Mouse (Mus musculus) large intestine, adult 2 months (tissue): Measurements from ENCODE around the gene Limd1. TPM values are rescaled to one million over a fixed set of nuclear protein-coding genes. Genes with fewer than 3 reads are reported as not detected.
"Not testable (repeated sequence)": the region's sequence is repeated elsewhere in the genome, so short reads cannot be mapped to it uniquely, and the experiment has no call there.

Experiments
- DNase-seq: peaks from one replicate; pipeline ENCODE4 v3.0.0-alpha.2; 2012; ENCODE audit warnings: low read depth, low spot score
- WGBS: fragments of 180-500 bp; shearing (Covaris S2); methylation state at CpG from one replicate; pipeline ENCODE4 v1.1.7; 2018; 5-methylcytosine and 5-hydroxymethylcytosine counted together
- polyA plus RNA-seq: library from polyadenylated mRNA; depleted of rRNA; stranded (reverse); fragments of >200 nt; gene quantifications from 2 replicates; pipeline ENCODE4 v1.2.3, GENCODE M21; 2012; rRNA removed

Limd1 gene
- polyA plus RNA-seq, result 57.6 and 90.0 TPM in 2 replicates

GRCm38 (mm10) chr9:123478586-123479195 is at the start of gene Limd1:
Gene Limd1, plus strand, starts transcription at chr9:123478706.
- WGBS, result under 1% methylated on average over 45 of the region's 57 CpGs
- DNase-seq, result peak; percentile 19

DNA sequence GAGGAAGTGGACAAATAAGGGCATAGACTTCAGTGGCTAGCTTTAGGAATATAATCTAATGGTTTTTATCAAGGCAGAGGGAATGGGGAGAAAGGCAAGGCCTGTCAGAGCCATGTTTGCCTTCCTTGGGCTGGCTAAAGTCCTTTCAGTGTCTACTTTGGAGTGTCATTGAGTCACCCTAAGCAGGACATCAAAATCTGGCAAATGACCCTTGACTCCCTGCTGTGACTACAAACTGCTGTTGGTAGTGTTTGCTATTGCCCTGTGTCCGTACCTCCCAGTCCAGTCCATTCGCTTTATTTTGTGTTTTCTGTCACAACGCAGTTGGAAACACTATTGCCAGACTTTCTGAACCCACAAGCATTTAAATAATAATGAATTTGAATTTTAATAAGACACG is 48.6 kb upstream of the Limd1 start:
- 96% methylated on average over 4 of the region's 4 CpGs for WGBS
- no peak for DNase-seq

GRCm38 (mm10) chr9:123430973-123431372 is 47.5 kb upstream of the Limd1 start:
- DNase-seq, result no peak

DNA sequence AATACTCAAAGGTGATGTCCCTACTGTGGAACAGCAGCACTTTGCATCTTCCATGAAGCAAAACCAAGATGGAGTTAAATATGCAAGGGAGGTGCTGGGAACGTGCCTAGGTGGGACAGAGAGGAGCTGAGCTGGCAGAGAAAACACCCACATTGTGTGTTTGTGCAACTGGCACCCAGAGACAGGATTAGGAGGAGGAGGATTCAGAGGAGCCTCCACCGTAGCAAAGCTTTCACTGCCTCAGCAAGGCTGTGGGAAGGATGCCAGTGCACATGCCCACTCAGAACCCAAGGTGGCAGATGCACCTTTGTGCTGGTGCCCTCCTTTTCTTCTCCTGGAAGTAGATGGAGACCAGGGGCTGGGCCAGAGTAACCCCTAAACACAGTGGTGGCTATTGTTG is 40.3 kb upstream of the Limd1 start:
- WGBS, result 65% methylated on average over 2 of the region's 2 CpGs

GRCm38 (mm10) chr9:123440230-123441058 is 38.1 kb upstream of the Limd1 start:
- DNase-seq, result no peak
- WGBS, result 66% methylated on average over 5 of the region's 5 CpGs

More for the DNA sequence above, 40.3 kb upstream of the Limd1 start:
- DNase-seq, result no peak

DNA sequence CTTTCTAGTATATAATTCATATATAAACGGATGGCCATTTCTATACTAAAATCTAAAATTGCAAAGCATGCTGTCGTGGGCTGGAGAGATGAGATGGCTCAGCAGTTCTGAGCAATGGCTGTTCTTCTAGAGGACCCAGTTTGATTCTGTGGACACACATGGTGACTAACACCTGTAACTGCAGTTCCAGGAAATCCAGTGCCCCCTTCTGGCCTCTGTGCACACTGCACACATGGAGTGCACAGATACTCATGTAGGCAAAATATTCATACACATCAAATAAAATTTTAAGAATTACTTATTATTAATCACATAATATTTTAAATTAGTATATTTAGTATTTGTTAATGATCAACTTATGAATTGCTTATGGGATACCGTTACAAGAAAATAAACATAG is 31.4 kb upstream of the Limd1 start:
- WGBS, result over 99% methylated on average over 3 of the region's 3 CpGs
- not testable (repeated sequence) for DNase-seq

- DNase-seq, result no peak
Observed at GRCm38 (mm10) chr9:123448594-123448993, 29.9 kb upstream of the Limd1 start.

DNA sequence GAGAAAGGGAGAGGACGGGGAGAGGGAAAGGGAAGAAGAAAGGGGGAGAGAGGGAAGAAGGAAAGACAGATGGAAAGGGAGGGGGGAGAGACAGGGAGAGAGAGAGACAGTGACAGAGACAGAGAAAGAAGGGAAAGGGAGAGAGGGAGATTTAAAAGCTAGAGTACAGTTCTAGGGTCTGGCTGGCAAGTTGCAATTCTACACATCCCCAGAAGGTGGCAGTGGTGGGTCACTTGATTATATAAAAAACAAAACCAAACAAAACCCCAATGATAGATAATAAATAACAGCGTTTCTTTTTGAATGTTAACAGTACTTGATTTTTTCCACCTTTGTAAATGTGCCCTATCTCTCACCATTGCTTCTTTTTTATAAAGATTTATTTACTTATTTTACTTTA is 28.3 kb upstream of the Limd1 start:
- peak; percentile 16 for DNase-seq
- WGBS, result 35% methylated on average over 2 of the region's 2 CpGs

DNA sequence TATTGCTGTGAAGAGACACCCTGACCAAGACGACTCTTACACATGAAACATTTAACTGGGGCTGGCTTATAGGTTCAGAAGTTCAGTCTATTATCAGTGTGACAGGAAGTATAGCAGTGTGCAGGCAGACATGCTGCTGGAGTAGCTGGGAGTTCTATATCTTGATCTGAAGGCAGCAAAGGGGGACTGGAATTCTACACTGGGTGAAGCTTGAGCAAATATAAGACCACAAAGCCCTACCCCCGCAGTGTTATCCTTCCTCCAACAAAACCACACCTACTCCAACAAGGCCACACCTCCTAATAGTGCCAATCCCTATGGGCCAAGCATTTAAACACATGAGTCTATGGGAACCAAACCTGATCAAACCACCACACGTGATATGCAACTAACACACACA is 26.7 kb upstream of the Limd1 start:
- no peak for DNase-seq
- WGBS, result 41% methylated on average over 3 of the region's 3 CpGs

- 59% methylated on average over 9 of the region's 9 CpGs for WGBS
- no peak for DNase-seq
Observed at GRCm38 (mm10) chr9:123456634-123457602, 21.6 kb upstream of the Limd1 start.

DNA sequence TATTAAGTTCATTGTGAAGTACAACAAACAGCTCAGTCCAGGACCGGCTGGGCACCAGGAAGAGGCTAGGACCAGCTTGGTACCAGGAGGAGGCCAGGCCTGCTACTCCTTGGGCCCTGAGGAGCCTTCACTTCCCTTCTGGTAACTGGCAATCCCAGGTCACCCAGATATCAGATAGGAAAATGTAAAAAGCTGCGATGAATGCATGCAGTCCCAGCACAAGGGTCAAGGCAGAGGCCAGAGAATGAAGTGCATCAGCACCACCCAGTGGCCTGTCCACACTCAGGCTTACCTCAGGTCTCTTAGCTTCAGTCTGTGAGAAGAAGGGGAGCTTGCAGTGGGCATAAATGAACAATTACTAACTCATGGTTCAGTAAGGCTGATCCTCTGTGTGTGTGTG is 20.9 kb upstream of the Limd1 start:
- 48% methylated on average over 2 of the region's 2 CpGs for WGBS
- DNase-seq, result no peak

- WGBS, result 77% methylated on average over 4 of the region's 4 CpGs
- no peak for DNase-seq
Observed at GRCm38 (mm10) chr9:123467141-123467620, 11.3 kb upstream of the Limd1 start.

DNA sequence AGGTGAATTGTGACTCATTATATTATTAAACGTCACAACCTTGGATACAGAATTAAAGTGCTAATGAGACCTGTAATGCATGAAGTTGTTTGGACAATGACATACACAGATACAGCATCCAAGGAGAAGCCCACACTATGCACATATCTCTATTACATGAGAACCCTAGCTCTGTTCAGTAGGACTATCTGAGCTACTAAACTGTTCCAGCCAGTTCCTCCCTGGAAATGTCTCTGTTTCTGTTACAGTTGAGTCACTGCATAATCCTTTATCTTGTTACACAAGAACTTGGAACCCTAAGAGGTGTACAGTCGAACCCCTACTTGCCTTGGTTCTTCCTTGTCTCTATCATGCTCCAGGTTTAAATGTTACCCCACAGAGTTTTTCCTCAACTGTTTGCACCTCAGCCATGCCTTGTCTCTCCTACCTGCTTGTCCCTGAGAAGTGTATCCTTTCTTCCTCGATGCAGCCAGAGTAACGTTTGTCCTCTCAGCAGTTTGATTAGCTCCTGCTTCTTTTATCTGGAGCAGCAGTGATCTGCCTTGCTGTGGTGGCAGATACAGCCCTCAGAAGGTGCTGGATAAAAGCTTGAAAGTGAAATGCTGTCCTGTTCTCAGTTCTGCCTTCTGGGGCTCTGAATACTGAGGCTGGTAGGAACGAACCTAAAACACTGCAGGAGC is 10.0 kb upstream of the Limd1 start:
- 53% methylated on average over 5 of the region's 5 CpGs for WGBS
- no peak for DNase-seq

GRCm38 (mm10) chr9:123469087-123469486 is 9.4 kb upstream of the Limd1 start:
- no peak for DNase-seq

DNA sequence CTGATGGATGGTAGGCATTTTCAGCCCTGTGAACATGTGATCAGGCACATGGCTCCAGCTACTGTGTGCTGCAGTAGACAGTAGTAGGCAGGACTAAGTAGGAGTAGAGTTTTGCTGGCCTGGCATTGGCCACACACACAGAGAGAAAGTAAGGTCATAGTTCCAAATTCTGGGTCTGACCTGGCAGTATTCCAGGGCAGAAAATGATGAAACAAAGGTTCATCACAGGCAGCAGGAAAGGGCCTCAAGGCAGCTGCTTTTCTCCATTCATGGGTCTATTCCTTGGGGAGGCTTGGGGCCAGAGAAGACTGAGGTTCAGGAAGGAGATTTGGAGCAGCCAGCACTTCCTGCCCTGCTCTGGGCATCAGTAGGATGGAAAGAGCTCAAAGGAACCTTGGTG is 5.1 kb upstream of the Limd1 start:
- DNase-seq, result no peak

GRCm38 (mm10) chr9:123475569-123475968 is 2.9 kb upstream of the Limd1 start:
- 90% methylated on average over 1 of the region's 1 CpGs for WGBS
- DNase-seq, result no peak

DNA sequence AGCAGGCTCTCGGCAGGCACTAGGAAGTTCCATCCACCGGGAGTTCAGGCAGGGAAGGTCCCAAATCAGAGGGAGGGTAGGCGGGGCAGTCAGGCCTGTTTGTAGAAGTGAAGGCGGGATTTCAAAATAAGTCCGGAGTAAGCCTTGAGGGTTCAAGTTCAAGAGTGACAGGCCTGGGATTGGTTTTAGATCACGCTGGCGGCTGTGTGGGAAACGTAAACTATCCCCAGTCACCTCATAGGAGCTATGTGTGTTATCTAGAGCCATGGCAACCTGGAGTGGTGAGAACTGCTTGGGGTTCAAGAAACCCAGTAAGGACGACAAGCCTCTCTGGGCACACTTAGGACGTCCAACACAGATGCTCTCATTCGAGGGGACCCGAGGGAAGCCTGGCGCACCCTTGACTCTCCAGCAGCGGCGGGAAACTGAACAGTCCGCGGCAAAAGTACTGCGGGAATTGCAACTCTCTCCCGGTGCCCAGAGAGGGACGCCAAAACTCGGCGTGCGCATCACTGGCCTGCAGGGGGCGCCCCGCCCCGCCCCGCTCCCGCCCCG is 398 bp upstream of the Limd1 start:
- peak; percentile 22 for DNase-seq
- under 1% methylated on average over 25 of the region's 29 CpGs for WGBS

GRCm38 (mm10) chr9:123479196-123479669 is 727 bp downstream of the Limd1 start:
- DNase-seq, result no peak
- WGBS, result 4% methylated on average over 17 of the region's 17 CpGs

GRCm38 (mm10) chr9:123479876-123480252 is 1.4 kb downstream of the Limd1 start:
- no peak for DNase-seq
- 75% methylated on average over 8 of the region's 8 CpGs for WGBS
